Mouse (Mus musculus) spleen, postnatal 4 days (tissue): ENCODE measurements around the gene Gm49339.
"Not testable (repeated sequence)": the region's sequence is repeated elsewhere in the genome, so short reads cannot be mapped to it uniquely, and the experiment has no call there.

Experiments used
- DNase-seq, 2 experiments: peaks; one replicate each; pipeline ENCODE4 v3.0.0; 2022; ENCODE audit warnings: low spot score in 2 of 2

The Gm49339 gene

DNA sequence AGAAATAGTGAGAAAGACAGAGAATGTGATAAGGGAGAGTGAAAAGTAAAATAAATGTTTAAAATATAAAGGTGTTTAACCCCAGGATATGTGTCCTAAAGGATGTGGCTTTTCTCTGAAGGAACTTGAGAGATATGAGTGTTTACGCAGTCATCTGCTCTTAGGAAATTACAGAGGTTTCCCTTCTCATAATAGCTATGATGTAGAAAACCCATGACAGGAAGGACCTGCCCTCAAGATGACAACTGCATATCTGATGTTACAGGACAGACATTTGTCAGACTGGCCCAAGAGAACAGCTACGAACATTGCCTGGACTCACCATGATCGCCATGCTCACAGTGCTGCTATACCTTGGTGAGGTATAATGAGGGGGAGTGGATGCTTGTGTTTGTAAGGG is at the start of gene Gm49339, which contains the start of gene Lilr4b:
Gm49339 (plus strand) TSS at position 216 of the 400 bp plus-strand sequence.
Lilr4b (plus strand) TSS at position 236 of the 400 bp plus-strand sequence.
- DNase-seq = not testable (repeated sequence)

DNA sequence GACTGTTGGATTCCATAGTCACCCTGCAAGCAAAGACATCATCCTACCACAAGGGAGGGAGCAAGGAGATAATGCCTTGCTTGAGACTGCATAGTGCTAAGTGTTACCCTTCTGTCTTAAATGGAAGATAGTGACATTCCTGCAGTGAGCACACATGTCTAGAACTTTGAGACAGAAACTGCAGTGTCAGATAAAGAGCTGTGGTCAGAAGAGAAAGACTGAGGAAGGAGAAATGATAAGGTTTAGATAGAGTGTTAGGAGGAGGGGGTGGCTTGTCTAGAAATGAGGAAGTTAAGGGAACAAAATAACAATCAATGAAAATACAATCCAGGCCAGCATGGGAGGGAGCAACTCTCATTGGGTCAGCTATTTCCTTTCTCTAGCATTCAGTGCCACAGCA is 47.5 kb upstream of the Gm49339 start:
- DNase-seq = no peak

DNA sequence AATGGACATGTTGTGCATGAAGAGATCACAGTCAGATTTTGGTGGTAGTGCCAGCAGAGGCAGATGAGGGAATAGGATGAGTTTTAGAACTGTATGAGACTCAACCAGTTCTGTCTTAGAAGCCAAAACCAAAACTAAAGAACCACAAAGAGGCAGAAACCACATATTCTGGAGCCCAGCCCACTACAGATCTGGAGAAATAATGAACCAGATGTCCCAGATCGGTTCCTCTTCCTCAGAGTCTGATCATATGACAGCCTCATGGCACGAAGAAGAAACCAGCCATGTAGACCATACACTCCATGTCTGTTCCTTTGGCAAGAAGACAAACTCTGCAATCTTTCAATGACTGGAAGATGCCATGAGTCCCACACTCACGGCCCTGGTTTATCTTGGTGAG is 44.7 kb upstream of the Gm49339 start:
- DNase-seq = no peak

DNA sequence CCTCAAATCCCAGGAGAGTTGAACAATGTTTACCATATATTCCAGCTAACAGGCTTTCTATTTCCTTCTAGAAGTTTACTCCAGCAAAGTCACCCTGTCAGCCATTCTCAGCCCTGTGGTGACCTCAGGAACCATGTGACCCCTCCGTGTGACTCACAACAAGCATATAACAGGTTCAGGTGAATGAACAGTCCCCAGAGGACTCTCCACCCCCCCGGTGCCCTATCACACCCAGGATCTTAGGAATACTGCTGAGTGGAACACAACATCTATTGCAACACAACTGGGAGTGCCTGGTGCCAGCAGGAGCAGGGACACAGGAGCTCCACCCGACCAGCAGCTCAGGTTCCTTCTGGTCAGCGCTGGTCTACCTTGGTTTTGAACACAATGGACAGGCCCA is 28.8 kb upstream of the Gm49339 start:
- DNase-seq = no peak

DNA sequence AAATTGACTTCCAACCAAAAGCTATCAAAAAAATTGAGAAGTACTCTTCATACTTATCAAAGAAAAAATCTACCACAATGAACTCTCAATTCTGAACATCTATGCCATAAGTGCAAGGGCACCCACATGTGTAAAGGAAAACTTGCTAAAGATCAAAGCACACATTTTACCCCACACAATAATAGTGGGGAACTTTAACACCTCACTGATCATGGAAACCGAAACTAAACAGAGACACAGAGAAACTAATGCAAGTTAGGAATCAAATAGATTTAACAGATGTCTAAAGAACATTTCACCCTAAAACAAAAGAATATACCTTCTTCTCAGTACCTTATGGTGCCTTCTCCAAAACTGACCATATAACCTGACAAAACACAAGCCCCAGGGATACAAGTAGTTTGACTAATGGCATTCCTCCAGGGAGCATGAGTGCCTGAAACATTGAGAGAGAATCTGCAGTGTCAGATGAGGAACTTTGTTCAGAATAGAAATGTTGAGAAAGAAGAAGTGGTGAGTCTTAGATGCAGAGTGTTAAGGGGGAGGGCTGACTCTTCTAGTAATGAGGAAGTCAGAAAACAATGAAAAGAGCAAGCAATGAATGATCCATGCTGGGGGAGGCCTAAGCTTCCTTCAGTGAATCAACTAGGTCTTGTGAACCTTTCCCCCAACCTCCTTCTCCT is 26.7 kb upstream of the Gm49339 start:
- DNase-seq = no peak

DNA sequence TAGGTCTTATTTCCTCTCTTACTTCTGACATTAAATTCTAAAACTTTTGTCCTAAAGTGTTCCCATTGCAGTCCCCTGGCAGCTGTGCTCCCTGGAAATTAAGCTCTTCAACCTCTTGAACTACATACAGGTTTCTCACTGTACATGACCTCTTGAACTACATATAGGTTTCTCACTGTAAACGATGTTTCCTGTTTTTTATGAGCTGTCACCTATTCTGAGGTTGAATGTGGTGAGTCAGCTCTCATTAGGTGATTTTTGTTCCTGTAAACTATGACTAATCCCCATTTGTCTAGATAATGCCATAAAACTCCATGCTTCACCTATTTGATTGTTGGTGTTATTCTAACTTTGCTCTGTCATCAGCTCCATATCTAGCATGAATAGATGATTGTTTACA is 26.0 kb upstream of the Gm49339 start:
- DNase-seq = no peak

DNA sequence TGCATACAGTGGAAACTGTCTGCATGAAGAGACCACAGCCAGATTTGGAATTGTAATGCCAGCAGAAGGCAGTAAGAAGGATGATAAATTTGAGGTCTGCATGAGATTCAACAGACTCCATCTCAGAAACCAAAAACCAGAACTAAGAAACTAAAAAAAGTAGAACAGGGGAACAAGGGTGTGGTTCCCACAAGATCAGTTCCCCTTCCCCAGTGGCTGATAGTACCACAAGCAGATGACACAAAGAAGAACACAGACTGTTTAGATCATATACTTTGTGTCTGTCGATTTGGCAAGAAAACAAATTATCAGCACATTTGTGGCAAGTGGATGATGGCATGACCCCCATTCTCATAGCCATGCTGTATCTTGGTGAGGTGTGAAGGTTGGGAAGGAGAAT is 24.6 kb upstream of the Gm49339 start:
- no peak for DNase-seq

DNA sequence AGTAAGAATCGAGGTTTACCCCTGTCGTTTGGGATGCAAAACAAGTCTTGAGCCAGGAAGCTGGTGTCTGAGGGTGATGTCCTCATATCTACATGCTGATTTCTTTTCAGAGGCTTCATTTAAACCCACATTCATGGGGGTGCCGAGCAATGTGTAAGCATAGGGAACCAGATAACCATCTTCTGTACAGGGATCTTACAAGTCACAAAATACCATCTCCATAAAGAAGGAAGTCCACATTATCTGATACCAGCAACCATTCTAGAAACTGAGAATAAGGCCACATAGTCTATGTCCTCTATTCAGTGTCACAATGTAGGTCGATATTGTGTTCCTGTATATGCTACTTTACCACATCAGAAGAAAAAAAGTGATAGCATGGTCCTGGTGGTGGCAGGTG is 24.0 kb upstream of the Gm49339 start:
- no peak for DNase-seq

DNA sequence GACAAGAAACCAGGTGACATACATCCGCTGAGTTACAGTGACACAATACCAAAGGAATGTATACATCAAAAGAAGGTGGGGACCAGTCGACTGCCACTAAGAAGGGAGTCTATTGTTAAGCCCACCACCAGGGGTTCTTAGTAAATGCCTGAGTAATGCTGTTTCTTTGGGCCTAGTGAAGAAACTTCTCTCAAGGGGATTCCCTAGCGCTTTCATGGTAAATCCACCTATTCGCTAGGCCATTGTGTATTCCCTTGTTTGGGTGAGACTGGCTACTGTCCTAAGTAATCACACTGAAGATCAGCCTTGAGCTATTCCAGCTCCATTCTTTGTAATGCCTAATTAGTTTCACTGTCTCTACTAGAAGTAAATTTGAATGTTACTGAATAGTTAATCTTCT is 16.6 kb upstream of the Gm49339 start:
- DNase-seq = not testable (repeated sequence)

DNA sequence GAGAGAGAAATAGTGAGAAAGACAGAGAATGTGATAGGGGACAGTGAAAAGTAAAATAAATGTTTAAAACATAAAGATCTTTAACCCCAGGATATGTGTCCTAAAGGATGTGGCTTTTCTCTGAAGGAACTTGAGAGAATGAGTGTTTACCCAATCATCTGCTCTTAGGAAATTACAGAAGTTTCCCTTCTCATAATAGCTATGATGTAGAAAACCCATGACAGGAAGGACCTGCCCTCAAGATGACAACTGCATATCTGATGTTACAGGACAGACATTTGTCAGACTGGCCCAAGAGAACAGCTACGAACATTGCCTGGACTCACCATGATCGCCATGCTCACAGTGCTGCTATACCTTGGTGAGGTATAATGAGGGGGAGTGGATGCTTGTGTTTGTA is 10.3 kb downstream of the Gm49339 start, which contains the start of gene Lilrb4a:
Lilrb4a (plus strand) TSS at position 266 of the 400 bp plus-strand sequence.
- not testable (repeated sequence) for DNase-seq

DNA sequence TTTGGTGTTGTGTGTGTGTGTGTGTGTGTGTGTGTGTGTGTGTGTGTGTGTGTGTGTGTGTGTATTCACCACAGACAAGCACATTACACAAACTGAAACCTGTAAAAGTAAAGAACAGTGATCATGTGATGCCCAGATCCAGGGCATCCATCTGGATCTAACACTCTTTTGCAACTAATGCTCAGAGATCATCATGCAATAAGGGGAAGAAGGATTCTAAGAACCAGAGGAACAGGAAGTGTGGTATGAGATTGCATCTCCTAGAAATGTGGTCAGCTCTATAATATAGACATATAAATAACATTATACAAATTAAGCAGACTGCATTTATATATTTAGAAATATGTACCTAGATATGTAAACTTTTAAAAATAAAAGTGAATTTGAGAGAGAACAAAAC is 39.6 kb downstream of the Gm49339 start:
- no peak for DNase-seq

DNA sequence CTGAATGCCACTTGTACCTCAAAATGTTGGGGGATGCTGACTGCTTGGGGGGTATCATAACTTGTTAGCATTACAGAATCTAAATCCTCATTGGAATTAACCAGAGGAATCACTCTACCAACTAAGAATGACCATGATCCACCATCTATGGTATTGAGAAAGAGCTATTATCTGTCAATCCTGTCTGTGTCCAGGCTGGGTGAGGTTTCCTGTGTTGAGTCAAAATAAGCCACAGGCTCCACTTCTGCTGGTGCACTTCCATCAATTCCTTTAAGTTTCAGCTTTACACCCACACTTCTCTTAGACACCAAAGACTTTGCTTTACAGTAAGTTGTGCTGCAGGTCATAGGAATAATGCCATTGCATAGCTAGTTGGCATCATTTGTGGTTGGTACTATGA is 41.0 kb downstream of the Gm49339 start:
- DNase-seq = no peak

DNA sequence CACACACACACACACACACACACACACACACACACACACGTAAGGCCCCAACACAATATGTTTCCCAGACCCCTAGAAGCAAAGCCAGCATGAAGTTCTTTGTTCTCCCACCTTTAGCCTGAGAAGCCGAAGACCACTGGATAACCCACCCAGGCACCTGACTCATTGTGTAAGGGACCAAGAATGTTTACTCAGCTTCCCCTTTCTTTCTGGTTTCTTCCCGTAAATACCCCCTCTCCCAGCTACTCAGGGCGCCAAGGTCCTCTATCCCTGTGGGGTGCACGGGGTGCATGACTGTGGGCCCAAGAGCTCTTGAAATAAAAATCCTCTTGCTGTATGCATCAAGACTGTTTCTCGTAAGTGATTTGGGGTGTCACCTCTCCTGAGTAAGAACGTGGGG is 45.7 kb downstream of the Gm49339 start:
- no peak for DNase-seq

DNA sequence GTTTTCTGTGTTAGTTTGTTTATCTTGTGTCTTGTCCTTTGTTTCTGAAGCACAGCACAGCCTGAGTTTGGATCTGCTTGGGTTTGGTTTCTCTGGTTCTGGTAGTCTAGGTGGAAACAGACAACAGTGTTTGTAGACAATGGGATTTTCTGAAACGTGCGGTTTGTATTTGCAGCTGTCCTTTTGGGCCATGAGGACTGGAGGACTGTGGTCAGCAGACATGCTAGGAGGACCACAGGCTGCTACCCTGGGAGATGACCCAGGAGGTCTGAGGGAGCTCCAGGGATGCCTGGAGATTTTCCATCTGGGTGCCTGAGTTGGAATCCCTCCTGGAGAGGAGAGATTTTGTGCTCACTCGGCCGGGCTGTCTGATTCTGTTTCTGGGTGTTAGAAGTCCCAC is 46.2 kb downstream of the Gm49339 start:
- no peak for DNase-seq

DNA sequence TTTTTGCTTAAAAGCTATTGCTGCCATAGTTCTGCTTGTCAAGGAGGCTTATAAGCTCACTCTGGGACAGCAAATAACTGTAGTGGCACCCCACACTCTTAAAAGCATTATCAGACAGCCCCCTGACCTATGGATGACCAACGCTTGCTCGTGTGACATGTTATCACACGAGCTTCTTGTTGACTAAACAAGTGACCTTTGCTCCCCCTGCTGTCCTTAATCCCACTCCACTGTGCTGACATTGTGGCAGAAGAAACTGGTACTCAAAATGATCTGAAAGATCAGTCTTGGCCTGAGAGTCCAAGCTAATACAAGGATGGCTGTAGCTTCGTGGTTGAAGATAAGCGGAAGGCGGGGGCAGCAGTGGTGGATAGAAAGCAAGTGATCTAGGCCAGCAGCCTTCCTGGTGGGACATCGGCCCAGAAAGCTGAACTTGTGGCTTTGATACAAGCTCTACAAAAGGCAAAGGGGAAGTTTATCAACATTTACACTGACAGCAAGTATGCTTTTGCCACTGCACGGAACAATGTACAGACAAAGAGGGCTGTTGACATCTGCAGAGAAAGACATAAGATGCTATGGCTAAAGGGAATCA is 48.5 kb downstream of the Gm49339 start:
- no peak for DNase-seq

DNA sequence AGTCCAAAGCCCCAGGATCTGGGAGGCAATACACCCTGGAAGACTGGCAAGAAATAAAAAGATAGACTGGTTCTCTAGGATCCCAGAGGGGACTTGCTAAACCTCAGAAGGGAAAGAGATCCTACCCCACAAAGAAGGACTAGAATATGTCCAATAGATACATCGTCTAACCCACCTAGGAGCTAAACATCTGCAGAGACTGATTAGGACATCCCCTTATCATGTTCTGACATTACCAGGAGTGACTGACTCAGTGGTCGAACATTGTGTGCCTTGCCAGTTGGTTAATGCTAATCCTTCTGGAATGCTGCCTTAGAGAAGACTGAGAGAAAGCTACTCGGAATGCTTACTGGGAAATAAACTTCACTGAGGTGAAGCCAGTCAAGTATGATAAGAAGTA is 49.1 kb downstream of the Gm49339 start:
- DNase-seq = no peak

DNA sequence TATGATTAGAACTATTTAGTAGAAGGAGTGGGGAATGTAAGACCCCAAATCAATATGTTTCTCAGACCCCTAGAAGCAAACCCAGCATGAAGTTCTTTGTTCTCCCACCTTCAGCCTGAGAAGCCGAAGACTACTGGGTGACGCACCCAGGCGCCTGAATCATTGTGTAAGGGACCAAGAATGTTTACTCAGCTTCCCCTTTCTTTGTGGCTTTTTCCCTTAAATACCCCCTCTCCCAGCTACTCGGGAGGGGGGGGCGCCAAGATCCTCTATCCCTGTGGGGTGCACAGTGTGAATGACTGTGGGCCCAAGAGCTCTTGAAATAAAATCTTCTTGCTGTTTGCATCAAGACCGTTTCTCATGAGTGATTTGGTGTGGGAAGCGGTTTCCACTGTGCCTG is 50.4 kb downstream of the Gm49339 start:
- no peak for DNase-seq
